Mouse (Mus musculus) limb, embryonic 14.5 days (tissue): ENCODE data around the gene Krt31. TPM values are rescaled to one million over a fixed set of nuclear protein-coding genes. Genes with fewer than 3 reads are reported as not detected.

ENCODE experiments used
- ATAC-seq: fragments of 200-750 bp; cut with Nextera tagmentation; 2 replicates; pipeline ENCODE4 v1.8.0; 2017; ENCODE audit warnings: low read depth, moderate number of reproducible peaks, moderate TSS enrichment; ENCODE audit not compliant: low FRiP score
- DNase-seq: peaks from one replicate; pipeline ENCODE4 v3.0.0-alpha.2; 2015; ENCODE audit warnings: low spot score
- H3K27ac ChIP-seq: fragments of 300-500 bp; sonication (generic); replicated peaks from 2 replicates; pipeline ENCODE4 v1.5.1; 2014; ENCODE audit warnings: low read depth, mild to moderate bottlenecking, low read length, moderate library complexity, mixed read lengths
- H3K27me3 ChIP-seq: fragments of 300-500 bp; sonication (generic); 2 replicates; pipeline ENCODE4 v1.6.1; 2014; ENCODE audit warnings: low read length, mixed read lengths; ENCODE audit not compliant: control insufficient read depth, insufficient read depth
- H3K36me3 ChIP-seq: fragments of 300-500 bp; sonication (generic); 2 replicates; pipeline ENCODE4 v1.6.1; 2014; ENCODE audit warnings: mild to moderate bottlenecking, low read length, moderate library complexity, mixed read lengths; ENCODE audit not compliant: control insufficient read depth, insufficient read depth
- H3K4me1 ChIP-seq: fragments of 300-500 bp; sonication (generic); 2 replicates; pipeline ENCODE4 v1.6.1; 2014; ENCODE audit warnings: antibody characterized with exemption, low read length, mixed read lengths; ENCODE audit not compliant: control insufficient read depth, insufficient read depth
- H3K4me2 ChIP-seq: fragments of 300-500 bp; sonication (generic); replicated peaks from 2 replicates; pipeline ENCODE4 v1.6.1; 2014; ENCODE audit warnings: low read depth, mild to moderate bottlenecking, low read length, moderate library complexity; ENCODE audit not compliant: severe bottlenecking
- H3K4me3 ChIP-seq: fragments of 300-500 bp; sonication (generic); replicated peaks from 2 replicates; pipeline ENCODE4 v1.5.1; 2014; ENCODE audit warnings: low read length
- H3K9ac ChIP-seq: fragments of 300-500 bp; sonication (generic); 2 replicates; pipeline ENCODE4 v1.6.1; 2014; ENCODE audit warnings: mild to moderate bottlenecking, low read depth, low read length, moderate library complexity; ENCODE audit not compliant: severe bottlenecking
- H3K9me3 ChIP-seq: fragments of 300-500 bp; sonication (generic); 2 replicates; pipeline ENCODE4 v1.6.1; 2016; ENCODE audit warnings: low read length; ENCODE audit not compliant: control insufficient read depth
- POLR2A ChIP-seq: fragments of 200-500 bp; IDR thresholded peaks from 2 replicates; pipeline ENCODE4 v1.8.0; 2012; ENCODE audit warnings: inconsistent platforms, mild to moderate bottlenecking, moderate library complexity, borderline replicate concordance; ENCODE audit not compliant: insufficient read depth, insufficient read length; ENCODE audit errors: extremely low read depth
- WGBS: fragments of 180-500 bp; shearing (Covaris S2); extraction: QIAGEN DNeasy Blood & Tissue Kit; methylation state at CpG from one replicate; pipeline ENCODE4 v1.1.7; 2014; 5-methylcytosine and 5-hydroxymethylcytosine counted together
- polyA plus RNA-seq, 2 experiments: library from polyadenylated mRNA; depleted of rRNA in 1 of 2; stranded (reverse) in 1 of 2; unstranded in 1 of 2; fragments of >200 nt; fragmentation: Nextera tagmentation in 1 of 2; extraction: Ambion mirVana in 1 of 2; gene quantifications; 2 replicates each; pipeline versions ENCODE4 v1.2.1 to v1.2.3; 2012 to 2014

The Krt31 gene
- polyA plus RNA-seq, 2 experiments, result 0.13 to 0.26 TPM

- Histone ChIP-seq H3K9me3 (no peaks in the 10 kb centered on the region), H3K9ac (no peak overlapping the region), H3K27ac (no peak overlapping the region), H3K4me1 (no peaks in the 10 kb centered on the region), H3K36me3 (no peaks in the 10 kb centered on the region), H3K27me3 (no peaks in the 10 kb centered on the region), H3K4me2 (no peak overlapping the region), H3K4me3 (no peak overlapping the region)
- ATAC-seq (no peak), DNase-seq (peak; percentile 75)
- WGBS, result 22% methylated on average over 6 of the region's 6 CpGs
- TF ChIP-seq POLR2A, result no peak
Measured at GRCm38 (mm10) chr11:100004846-100005245, 45.5 kb downstream of the Krt31 start.

- H3K27me3 ChIP-seq, result no peaks in the 10 kb centered on the region
- H3K9me3 ChIP-seq, result no peaks in the 10 kb centered on the region
- H3K27ac ChIP-seq, result no peak overlapping the region
- no peak for TF ChIP-seq POLR2A
- WGBS, result 91% methylated on average over 7 of the region's 7 CpGs
- H3K36me3 ChIP-seq, result no peaks in the 10 kb centered on the region
- no peak overlapping the region for H3K9ac ChIP-seq
- no peak overlapping the region for H3K4me3 ChIP-seq
- DNase-seq, result no peak
- H3K4me1 ChIP-seq, result no peaks in the 10 kb centered on the region
- no peak overlapping the region for H3K4me2 ChIP-seq
- ATAC-seq, result no peak
Measured at GRCm38 (mm10) chr11:99999091-99999490, 51.3 kb downstream of the Krt31 start.

Other genes with a start within 250 kb of the Krt31 start
- not detected in 2 replicates for gene Gm11554, start 246.1 kb downstream of the Krt31 start, polyA plus RNA-seq (2012; rRNA removed)
- not detected in 2 replicates for gene Gm11554, start 246.1 kb downstream of the Krt31 start, polyA plus RNA-seq (2014; fragmentation: Nextera tagmentation; extraction: Ambion mirVana)
- gene Krtap4-13, start 240.7 kb downstream of the Krt31 start, polyA plus RNA-seq (2012; rRNA removed), result not detected in 2 replicates
- not detected in 2 replicates for gene Krtap4-13, start 240.7 kb downstream of the Krt31 start, polyA plus RNA-seq (2014; fragmentation: Nextera tagmentation; extraction: Ambion mirVana)
- gene Gm11564, start 234.9 kb downstream of the Krt31 start, polyA plus RNA-seq (2012; rRNA removed), result 0.12 TPM in 1 of 2 replicates, not detected in the other
- gene Gm11564, start 234.9 kb downstream of the Krt31 start, polyA plus RNA-seq (2014; fragmentation: Nextera tagmentation; extraction: Ambion mirVana), result not detected in 2 replicates
- not detected in 2 replicates for gene 2300003K06Rik, start 212.5 kb downstream of the Krt31 start, polyA plus RNA-seq (2012; rRNA removed)
- gene 2300003K06Rik, start 212.5 kb downstream of the Krt31 start, polyA plus RNA-seq (2014; fragmentation: Nextera tagmentation; extraction: Ambion mirVana), result not detected in 2 replicates
- gene Krtap4-16, start 198.9 kb downstream of the Krt31 start, polyA plus RNA-seq (2012; rRNA removed), result 0.08 TPM in 1 of 2 replicates, not detected in the other
- gene Krtap4-16, start 198.9 kb downstream of the Krt31 start, polyA plus RNA-seq (2014; fragmentation: Nextera tagmentation; extraction: Ambion mirVana), result not detected in 2 replicates
- gene Gm11568, start 192.6 kb downstream of the Krt31 start, polyA plus RNA-seq (2012; rRNA removed), result not detected in 2 replicates
- not detected in 2 replicates for gene Gm11568, start 192.6 kb downstream of the Krt31 start, polyA plus RNA-seq (2014; fragmentation: Nextera tagmentation; extraction: Ambion mirVana)
- not detected in 2 replicates for gene Gm11559, start 186.1 kb downstream of the Krt31 start, polyA plus RNA-seq (2012; rRNA removed)
- not detected in 2 replicates for gene Gm11559, start 186.1 kb downstream of the Krt31 start, polyA plus RNA-seq (2014; fragmentation: Nextera tagmentation; extraction: Ambion mirVana)
- not detected in 2 replicates for gene Krtap9-1, start 177.2 kb downstream of the Krt31 start, polyA plus RNA-seq (2012; rRNA removed)
- gene Krtap9-1, start 177.2 kb downstream of the Krt31 start, polyA plus RNA-seq (2014; fragmentation: Nextera tagmentation; extraction: Ambion mirVana), result not detected in 2 replicates
- not detected in 2 replicates for gene Gm11567, start 171.4 kb downstream of the Krt31 start, polyA plus RNA-seq (2012; rRNA removed)
- not detected in 2 replicates for gene Gm11567, start 171.4 kb downstream of the Krt31 start, polyA plus RNA-seq (2014; fragmentation: Nextera tagmentation; extraction: Ambion mirVana)
- not detected in 2 replicates for gene Krtap31-1, start 142.6 kb downstream of the Krt31 start, polyA plus RNA-seq (2012; rRNA removed)
- not detected in 2 replicates for gene Krtap31-1, start 142.6 kb downstream of the Krt31 start, polyA plus RNA-seq (2014; fragmentation: Nextera tagmentation; extraction: Ambion mirVana)
- not detected in 2 replicates for gene Gm11565, start 135.8 kb downstream of the Krt31 start, polyA plus RNA-seq (2012; rRNA removed)
- gene Gm11565, start 135.8 kb downstream of the Krt31 start, polyA plus RNA-seq (2014; fragmentation: Nextera tagmentation; extraction: Ambion mirVana), result not detected in 2 replicates
- gene Krtap31-2, start 114.3 kb downstream of the Krt31 start, polyA plus RNA-seq (2012; rRNA removed), result not detected in 2 replicates
- gene Krtap31-2, start 114.3 kb downstream of the Krt31 start, polyA plus RNA-seq (2014; fragmentation: Nextera tagmentation; extraction: Ambion mirVana), result not detected in 2 replicates
- not detected in 2 replicates for gene Krtap9-5, start 102.1 kb downstream of the Krt31 start, polyA plus RNA-seq (2012; rRNA removed)
- gene Krtap9-5, start 102.1 kb downstream of the Krt31 start, polyA plus RNA-seq (2014; fragmentation: Nextera tagmentation; extraction: Ambion mirVana), result not detected in 2 replicates
- 0.09 TPM in 1 of 2 replicates, not detected in the other for gene Krtap29-1, start 71.5 kb downstream of the Krt31 start, polyA plus RNA-seq (2012; rRNA removed)
- not detected in 2 replicates for gene Krtap29-1, start 71.5 kb downstream of the Krt31 start, polyA plus RNA-seq (2014; fragmentation: Nextera tagmentation; extraction: Ambion mirVana)
- not detected in 2 replicates for gene Krtap16-1, start 64.0 kb downstream of the Krt31 start, polyA plus RNA-seq (2012; rRNA removed)
- gene Krtap16-1, start 64.0 kb downstream of the Krt31 start, polyA plus RNA-seq (2014; fragmentation: Nextera tagmentation; extraction: Ambion mirVana), result 0.19 TPM in 1 of 2 replicates, not detected in the other
- gene Krtap17-1, start 56.6 kb downstream of the Krt31 start, polyA plus RNA-seq (2012; rRNA removed), result 0.09 and 0.19 TPM in 2 replicates
- 0.37 TPM in 1 of 2 replicates, not detected in the other for gene Krtap17-1, start 56.6 kb downstream of the Krt31 start, polyA plus RNA-seq (2014; fragmentation: Nextera tagmentation; extraction: Ambion mirVana)
- 0.08 TPM in 1 of 2 replicates, not detected in the other for gene Krt33a, start 34.3 kb downstream of the Krt31 start, polyA plus RNA-seq (2012; rRNA removed)
- gene Krt33a, start 34.3 kb downstream of the Krt31 start, polyA plus RNA-seq (2014; fragmentation: Nextera tagmentation; extraction: Ambion mirVana), result 0.15 and 0.29 TPM in 2 replicates
- gene Krt33b, start 20.7 kb downstream of the Krt31 start, polyA plus RNA-seq (2012; rRNA removed), result 0.31 and 0.41 TPM in 2 replicates
- gene Krt33b, start 20.7 kb downstream of the Krt31 start, polyA plus RNA-seq (2014; fragmentation: Nextera tagmentation; extraction: Ambion mirVana), result 0.17 and 0.54 TPM in 2 replicates
- gene Krt34, start 9.0 kb downstream of the Krt31 start, polyA plus RNA-seq (2012; rRNA removed), result not detected in 2 replicates
- 0.11 TPM in 1 of 2 replicates, not detected in the other for gene Krt34, start 9.0 kb downstream of the Krt31 start, polyA plus RNA-seq (2014; fragmentation: Nextera tagmentation; extraction: Ambion mirVana)
- 0.10 TPM in 1 of 2 replicates, not detected in the other for gene Krt32, start 37.7 kb upstream of the Krt31 start, polyA plus RNA-seq (2012; rRNA removed)
- gene Krt32, start 37.7 kb upstream of the Krt31 start, polyA plus RNA-seq (2014; fragmentation: Nextera tagmentation; extraction: Ambion mirVana), result 0.40 TPM in 1 of 2 replicates, not detected in the other
- 1.7 and 2.9 TPM in 2 replicates for gene Krt35, start 45.7 kb upstream of the Krt31 start, polyA plus RNA-seq (2012; rRNA removed)
- gene Krt35, start 45.7 kb upstream of the Krt31 start, polyA plus RNA-seq (2014; fragmentation: Nextera tagmentation; extraction: Ambion mirVana), result 7.0 and 7.2 TPM in 2 replicates
- gene Krt36, start 55.1 kb upstream of the Krt31 start, polyA plus RNA-seq (2012; rRNA removed), result 0.36 and 1.1 TPM in 2 replicates
- gene Krt36, start 55.1 kb upstream of the Krt31 start, polyA plus RNA-seq (2014; fragmentation: Nextera tagmentation; extraction: Ambion mirVana), result 2.9 and 5.9 TPM in 2 replicates
- 0.15 and 0.62 TPM in 2 replicates for gene Krt13, start 71.0 kb upstream of the Krt31 start, polyA plus RNA-seq (2012; rRNA removed)
- 0.54 and 1.7 TPM in 2 replicates for gene Krt13, start 71.0 kb upstream of the Krt31 start, polyA plus RNA-seq (2014; fragmentation: Nextera tagmentation; extraction: Ambion mirVana)
- gene Krt15, start 85.4 kb upstream of the Krt31 start, polyA plus RNA-seq (2012; rRNA removed), result 113 and 213 TPM in 2 replicates
- gene Krt15, start 85.4 kb upstream of the Krt31 start, polyA plus RNA-seq (2014; fragmentation: Nextera tagmentation; extraction: Ambion mirVana), result 168 and 205 TPM in 2 replicates
- 30.3 and 74.0 TPM in 2 replicates for gene Krt19, start 98.1 kb upstream of the Krt31 start, polyA plus RNA-seq (2012; rRNA removed)
- 89.1 and 105 TPM in 2 replicates for gene Krt19, start 98.1 kb upstream of the Krt31 start, polyA plus RNA-seq (2014; fragmentation: Nextera tagmentation; extraction: Ambion mirVana)
- 0.24 and 0.39 TPM in 2 replicates for gene Krt9, start 142.7 kb upstream of the Krt31 start, polyA plus RNA-seq (2012; rRNA removed)
- not detected in 2 replicates for gene Krt9, start 142.7 kb upstream of the Krt31 start, polyA plus RNA-seq (2014; fragmentation: Nextera tagmentation; extraction: Ambion mirVana)
- gene Krt14, start 157.0 kb upstream of the Krt31 start, polyA plus RNA-seq (2012; rRNA removed), result 238 and 293 TPM in 2 replicates
- 480 and 495 TPM in 2 replicates for gene Krt14, start 157.0 kb upstream of the Krt31 start, polyA plus RNA-seq (2014; fragmentation: Nextera tagmentation; extraction: Ambion mirVana)
- 0.24 and 0.26 TPM in 2 replicates for gene Krt16, start 198.4 kb upstream of the Krt31 start, polyA plus RNA-seq (2012; rRNA removed)
- gene Krt16, start 198.4 kb upstream of the Krt31 start, polyA plus RNA-seq (2014; fragmentation: Nextera tagmentation; extraction: Ambion mirVana), result 0.29 and 0.61 TPM in 2 replicates
- 22.1 and 28.1 TPM in 2 replicates for gene Krt17, start 210.5 kb upstream of the Krt31 start, polyA plus RNA-seq (2012; rRNA removed)
- 75.5 and 78.5 TPM in 2 replicates for gene Krt17, start 210.5 kb upstream of the Krt31 start, polyA plus RNA-seq (2014; fragmentation: Nextera tagmentation; extraction: Ambion mirVana)
- 0.06 and 0.08 TPM in 2 replicates for gene Krt42, start 219.3 kb upstream of the Krt31 start, polyA plus RNA-seq (2012; rRNA removed)
- not detected in 2 replicates for gene Krt42, start 219.3 kb upstream of the Krt31 start, polyA plus RNA-seq (2014; fragmentation: Nextera tagmentation; extraction: Ambion mirVana)